Mouse (Mus musculus) lung, postnatal 36 days (tissue): ENCODE results near the gene Mcpt1.
A peak's percentile ranks its signal among the peaks of the same experiment; 100 is the strongest.
"Not testable (repeated sequence)": the region's sequence is repeated elsewhere in the genome, so short reads cannot be mapped to it uniquely, and the experiment has no call there.

Experiments used
- DNase-seq: peaks from one replicate; pipeline ENCODE4 v3.0.0; 2022; ENCODE audit warnings: mixed read lengths

Mcpt1 gene

GRCm38 (mm10) chr14:56017671-56018070 is at the start of gene Mcpt1:
TSS of gene Mcpt1 (plus strand) at chr14:56017971.
- DNase-seq, result not testable (repeated sequence)

- not testable (repeated sequence) for DNase-seq
Measured at GRCm38 (mm10) chr14:55987464-55987863, 30.3 kb upstream of the Mcpt1 start.

- no peak for DNase-seq
Measured at GRCm38 (mm10) chr14:56013147-56013546, 4.6 kb upstream of the Mcpt1 start.

GRCm38 (mm10) chr14:56013924-56014323 is 3.8 kb upstream of the Mcpt1 start:
- no peak for DNase-seq

- DNase-seq, result no peak
Measured at GRCm38 (mm10) chr14:56019446-56019845, 1.7 kb downstream of the Mcpt1 start.

- not testable (repeated sequence) for DNase-seq
Measured at GRCm38 (mm10) chr14:56021305-56021704, 3.5 kb downstream of the Mcpt1 start.

- DNase-seq, result not testable (repeated sequence)
Measured at GRCm38 (mm10) chr14:56030395-56030794, 12.6 kb downstream of the Mcpt1 start, which contains the start of gene Mcpt9. TSS of gene Mcpt9 (minus strand) at chr14:56030495.

- DNase-seq, result peak; percentile 34
Measured at GRCm38 (mm10) chr14:56034433-56034832, 16.7 kb downstream of the Mcpt1 start.

GRCm38 (mm10) chr14:56041792-56042191 is 24.0 kb downstream of the Mcpt1 start, which contains the start of gene Mcpt2:
TSS of gene Mcpt2 (plus strand) at chr14:56042041.
- DNase-seq, result not testable (repeated sequence)

- DNase-seq, result no peak
Measured at GRCm38 (mm10) chr14:56055408-56055807, 37.6 kb downstream of the Mcpt1 start.

GRCm38 (mm10) chr14:56057722-56058121 is 40.0 kb downstream of the Mcpt1 start:
- no peak for DNase-seq

- not testable (repeated sequence) for DNase-seq
Measured at GRCm38 (mm10) chr14:56062213-56062612, 44.4 kb downstream of the Mcpt1 start, which contains the start of gene Mcpt4. TSS of gene Mcpt4 (minus strand) at chr14:56062313.
